Mouse (Mus musculus) midbrain, embryonic 11.5 days (tissue): ENCODE measurements around the gene Vti1a. TPM values are rescaled to one million over a fixed set of nuclear protein-coding genes. Genes with fewer than 3 reads are reported as not detected.

Experiments used
- ATAC-seq: fragments of 200-750 bp; cut with Nextera tagmentation; 2 replicates; pipeline ENCODE4 v1.8.0; 2017; ENCODE audit warnings: moderate TSS enrichment, moderate library complexity; ENCODE audit not compliant: low FRiP score
- DNase-seq: peaks from one replicate; pipeline ENCODE4 v3.0.0; 2015; ENCODE audit warnings: low spot score; ENCODE audit errors: missing footprints
- H3K27ac ChIP-seq: fragments of 300-500 bp; sonication (generic); 2 replicates; pipeline ENCODE4 v1.5.1; 2014; ENCODE audit warnings: low read depth, low read length
- H3K27me3 ChIP-seq: fragments of 300-500 bp; sonication (generic); 2 replicates; pipeline ENCODE4 v1.6.1; 2014; ENCODE audit warnings: mild to moderate bottlenecking, low read length, moderate library complexity, mixed read lengths; ENCODE audit not compliant: control insufficient read depth, insufficient read depth
- H3K36me3 ChIP-seq: fragments of 300-500 bp; sonication (generic); 2 replicates; pipeline ENCODE4 v1.6.1; 2014; ENCODE audit warnings: mild to moderate bottlenecking, low read length, moderate library complexity, mixed read lengths; ENCODE audit not compliant: control insufficient read depth, insufficient read depth
- H3K4me1 ChIP-seq: fragments of 300-500 bp; sonication (generic); 2 replicates; pipeline ENCODE4 v1.6.1; 2014; ENCODE audit warnings: low read length; ENCODE audit not compliant: control insufficient read depth, insufficient read depth
- H3K4me2 ChIP-seq: fragments of 300-500 bp; sonication (generic); 2 replicates; pipeline ENCODE4 v1.6.1; 2014; ENCODE audit warnings: mild to moderate bottlenecking, moderate library complexity
- H3K4me3 ChIP-seq: fragments of 300-500 bp; sonication (generic); 2 replicates; pipeline ENCODE4 v1.5.1; 2014; ENCODE audit warnings: low read depth, low read length
- H3K9ac ChIP-seq: fragments of 300-500 bp; sonication (generic); 2 replicates; pipeline ENCODE4 v1.6.1; 2014; ENCODE audit warnings: low read length
- H3K9me3 ChIP-seq: fragments of 300-500 bp; sonication (generic); 2 replicates; pipeline ENCODE4 v1.6.1; 2016; ENCODE audit warnings: low read length; ENCODE audit not compliant: control insufficient read depth
- WGBS: fragments of 180-500 bp; shearing (Covaris S2); extraction: QIAGEN DNeasy Blood & Tissue Kit; methylation state at CpG from one replicate; pipeline ENCODE4 v1.1.7; 2014; 5-methylcytosine and 5-hydroxymethylcytosine counted together
- polyA plus RNA-seq: library from polyadenylated mRNA; unstranded; fragments of >200 nt; fragmentation: Nextera tagmentation; extraction: Ambion mirVana; gene quantifications from 2 replicates; pipeline ENCODE4 v1.2.1, GENCODE M21; 2014

Gene Vti1a
- polyA plus RNA-seq, 1 experiment from 2014 or later: 27.1 TPM

GRCm38 (mm10) chr19:55577306-55578042 is 261.4 kb downstream of the Vti1a start:
- no peak for ATAC-seq
- no peaks in the 10 kb centered on the region for H3K36me3 ChIP-seq
- no peak overlapping the region for H3K27ac ChIP-seq
- no peak for DNase-seq
- no peaks in the 10 kb centered on the region for H3K4me1 ChIP-seq
- H3K9ac ChIP-seq: no peak overlapping the region
- no peak overlapping the region for H3K4me3 ChIP-seq
- no peaks in the 10 kb centered on the region for H3K27me3 ChIP-seq
- H3K4me2 ChIP-seq: no peak overlapping the region
- WGBS: 89% methylated on average over 25 of the region's 25 CpGs
- no peaks in the 10 kb centered on the region for H3K9me3 ChIP-seq

GRCm38 (mm10) chr19:55578094-55579085 is 262.3 kb downstream of the Vti1a start:
- H3K27ac ChIP-seq: no peak overlapping the region
- WGBS: 58% methylated on average over 17 of the region's 17 CpGs
- peaks cover 2% of the 10 kb centered on the region; the same call in 1 of the 2 replicates for H3K4me1 ChIP-seq

GRCm38 (mm10) chr19:55579310-55579709 is 263.2 kb downstream of the Vti1a start:
- H3K4me1 ChIP-seq: peaks cover 2% of the 10 kb centered on the region; the same call in 1 of the 2 replicates
- H3K4me3 ChIP-seq: no peak overlapping the region
- no peak overlapping the region for H3K4me2 ChIP-seq
- ATAC-seq: no peak
- WGBS: 81% methylated on average over 4 of the region's 4 CpGs
- H3K27ac ChIP-seq: no peak overlapping the region
- no peaks in the 10 kb centered on the region for H3K9me3 ChIP-seq
- H3K36me3 ChIP-seq: no peaks in the 10 kb centered on the region
- DNase-seq: no peak
- no peak overlapping the region for H3K9ac ChIP-seq
- no peaks in the 10 kb centered on the region for H3K27me3 ChIP-seq

More at GRCm38 (mm10) chr19:55578094-55579085, 262.3 kb downstream of the Vti1a start:
- no peak overlapping the region for H3K9ac ChIP-seq
- no peaks in the 10 kb centered on the region for H3K27me3 ChIP-seq
- ATAC-seq (peak; percentile 81), DNase-seq (no peak)
- no peak overlapping the region for H3K4me3 ChIP-seq
- no peaks in the 10 kb centered on the region for H3K36me3 ChIP-seq
- no peak overlapping the region for H3K4me2 ChIP-seq
- no peaks in the 10 kb centered on the region for H3K9me3 ChIP-seq

DNA sequence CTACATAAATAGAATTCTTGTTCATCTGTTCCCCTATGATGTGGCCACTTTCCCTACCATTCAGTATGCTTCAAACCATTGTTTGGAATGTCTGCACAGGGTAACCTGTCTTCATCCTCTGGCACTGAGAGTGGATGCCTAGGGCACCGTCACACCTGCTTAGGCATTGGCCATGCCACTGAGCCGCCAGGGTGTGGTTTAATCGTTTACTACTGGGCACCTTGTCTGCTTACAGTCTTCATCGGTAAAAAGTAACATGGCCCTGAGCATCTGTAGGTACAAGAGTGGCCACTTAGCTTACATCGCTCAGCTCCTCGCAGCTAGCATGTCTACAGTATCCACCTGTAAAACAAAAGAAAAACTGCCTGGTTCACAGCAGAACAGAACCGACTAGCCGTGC is 264.1 kb downstream of the Vti1a start:
- no peaks in the 10 kb centered on the region for H3K9me3 ChIP-seq
- no peaks in the 10 kb centered on the region for H3K27me3 ChIP-seq
- H3K36me3 ChIP-seq: no peaks in the 10 kb centered on the region
- no peak overlapping the region for H3K4me3 ChIP-seq
- H3K27ac ChIP-seq: no peak overlapping the region
- DNase-seq (no peak), ATAC-seq (no peak)
- H3K4me2 ChIP-seq: no peak overlapping the region
- H3K9ac ChIP-seq: no peak overlapping the region
- 92% methylated on average over 8 of the region's 8 CpGs for WGBS
- peaks cover 2% of the 10 kb centered on the region; the same call in 1 of the 2 replicates for H3K4me1 ChIP-seq

GRCm38 (mm10) chr19:55580667-55581066 is 264.6 kb downstream of the Vti1a start:
- WGBS: 90% methylated on average over 6 of the region's 6 CpGs
- H3K4me1 ChIP-seq: peaks cover 2% of the 10 kb centered on the region; the same call in 1 of the 2 replicates
- ATAC-seq (no peak), DNase-seq (no peak)
- H3K9me3 ChIP-seq: no peaks in the 10 kb centered on the region
- no peak overlapping the region for H3K9ac ChIP-seq
- no peak overlapping the region for H3K27ac ChIP-seq
- H3K27me3 ChIP-seq: no peaks in the 10 kb centered on the region
- H3K36me3 ChIP-seq: no peaks in the 10 kb centered on the region
- no peak overlapping the region for H3K4me3 ChIP-seq
- H3K4me2 ChIP-seq: no peak overlapping the region

- Histone ChIP-seq H3K27ac (no peak overlapping the region), H3K9me3 (no peaks in the 10 kb centered on the region), H3K4me2 (no peak overlapping the region), H3K36me3 (no peaks in the 10 kb centered on the region), H3K27me3 (peaks cover 3% of the 10 kb centered on the region; the same call in 1 of the 2 replicates), H3K9ac (no peak overlapping the region), H3K4me3 (no peak overlapping the region), H3K4me1 (peaks cover 2% of the 10 kb centered on the region; the same call in 1 of the 2 replicates)
- 42% methylated on average over 13 of the region's 16 CpGs for WGBS
- DNase-seq (peak; percentile 88), ATAC-seq (no peak)
These were observed 267.0 kb downstream of the Vti1a start for GRCm38 (mm10) chr19:55582896-55583653.

DNA sequence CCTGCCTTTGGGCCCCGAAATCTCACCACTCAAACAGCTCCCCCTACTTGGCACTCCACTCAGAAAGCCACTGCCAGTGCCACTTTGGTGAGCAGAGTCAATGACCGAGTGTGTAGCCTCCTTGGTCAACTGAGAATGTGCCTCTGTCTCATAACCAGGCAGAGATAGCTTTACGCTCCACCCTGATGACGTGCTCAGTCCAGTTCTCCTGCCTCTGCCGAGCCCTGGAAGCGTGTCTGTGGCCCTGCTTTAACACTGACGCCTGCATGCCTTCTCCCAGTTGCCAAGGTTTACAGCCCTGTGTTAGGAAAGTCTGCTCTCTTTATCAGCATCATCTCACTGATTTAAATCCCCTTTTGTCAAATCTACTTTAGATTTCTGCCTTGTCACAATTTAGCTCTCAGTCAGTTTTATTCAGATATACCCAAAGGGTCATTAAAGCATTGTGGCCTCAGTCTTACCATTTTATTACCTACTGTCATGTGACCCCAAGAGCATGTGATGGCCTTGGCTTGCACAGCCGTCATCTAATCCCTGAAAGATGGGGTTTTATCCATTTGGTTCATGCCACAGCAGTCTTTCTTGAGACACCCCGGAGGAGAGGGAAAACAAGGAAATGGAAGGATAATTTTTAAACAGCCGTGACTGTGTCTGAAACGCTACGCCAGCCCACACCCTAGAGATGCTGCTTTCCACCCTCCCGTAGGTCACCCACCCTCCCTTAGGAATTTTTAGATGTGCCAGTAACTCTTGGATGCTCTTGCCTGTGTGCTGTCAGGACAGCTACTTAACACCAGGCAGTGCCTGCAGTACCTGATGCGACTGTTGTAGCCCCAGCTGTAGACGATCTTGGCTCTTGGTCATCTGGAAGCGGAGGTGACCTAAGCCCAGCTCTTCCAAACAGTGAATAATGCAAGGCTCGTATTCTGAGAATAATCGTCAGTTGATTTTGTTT is 269.5 kb downstream of the Vti1a start:
- Histone ChIP-seq H3K4me2 (no peak overlapping the region), H3K36me3 (no peaks in the 10 kb centered on the region), H3K4me1 (peaks cover 5% of the 10 kb centered on the region), H3K27me3 (peaks cover 6% of the 10 kb centered on the region; the same call in 1 of the 2 replicates), H3K4me3 (no peak overlapping the region), H3K9me3 (no peaks in the 10 kb centered on the region), H3K9ac (no peak overlapping the region), H3K27ac (no peak overlapping the region)
- no peak for ATAC-seq
- no peak for DNase-seq
- 78% methylated on average over 18 of the region's 18 CpGs for WGBS
